Mouse (Mus musculus) brown adipose tissue, adult 24 weeks (tissue): Measurements from ENCODE around the gene Scarb2. TPM values are rescaled to one million over a fixed set of nuclear protein-coding genes. Genes with fewer than 3 reads are reported as not detected.
A peak's percentile ranks its signal among the peaks of the same experiment; 100 is the strongest.

Experiments
- H3K27ac ChIP-seq: fragments of 200-500 bp; replicated peaks from 2 replicates; pipeline ENCODE4 v1.5.1; 2012; ENCODE audit warnings: low read depth, mild to moderate bottlenecking, low read length
- H3K4me1 ChIP-seq: fragments of 200-500 bp; 2 replicates; pipeline ENCODE4 v1.6.1; 2012; ENCODE audit warnings: low read length, mixed read lengths; ENCODE audit not compliant: control insufficient read depth, insufficient read depth, insufficient read length
- H3K4me3 ChIP-seq: fragments of 200-500 bp; 2 replicates; pipeline ENCODE4 v1.5.1; 2012; ENCODE audit warnings: low read depth, mild to moderate bottlenecking, low read length, moderate library complexity; ENCODE audit not compliant: insufficient read depth
- polyA plus RNA-seq: library from polyadenylated mRNA; stranded (reverse); fragments of >200 nt; gene quantifications from 2 replicates; pipeline ENCODE4 v1.2.4, GENCODE M21; 2012; ENCODE audit not compliant: missing spikeins, insufficient read depth, insufficient read length

The Scarb2 gene
- polyA plus RNA-seq, 1 experiment, result 52.2 TPM

DNA sequence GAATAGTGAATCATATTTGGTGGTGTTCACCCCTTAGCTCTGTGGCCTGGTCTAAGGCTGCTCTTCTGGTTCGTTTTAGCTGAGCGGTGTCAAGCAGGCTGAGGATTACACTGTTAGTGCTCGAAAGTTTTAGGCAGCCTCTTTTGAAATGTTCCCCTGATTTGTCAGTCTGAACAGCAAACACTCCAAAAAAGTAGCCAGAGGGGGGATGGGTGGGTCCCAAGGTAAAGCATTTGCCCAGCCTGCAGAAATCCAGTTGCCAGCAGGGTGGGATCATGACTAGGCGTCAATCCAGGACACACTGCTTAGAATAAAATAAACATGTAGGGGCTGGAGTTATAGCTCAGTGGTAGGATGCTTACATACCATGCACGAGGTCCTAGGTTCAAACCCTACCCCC, 33.8 kb downstream of the Scarb2 start:
- H3K27ac ChIP-seq, result 0 out of 2 replicates have a peak overlapping the region, but pooled peaks have one; percentile 24
- H3K4me1 ChIP-seq, result peaks cover 13% of the 10 kb centered on the region; the same call in 1 of the 2 replicates
- no peak overlapping the region for H3K4me3 ChIP-seq

DNA sequence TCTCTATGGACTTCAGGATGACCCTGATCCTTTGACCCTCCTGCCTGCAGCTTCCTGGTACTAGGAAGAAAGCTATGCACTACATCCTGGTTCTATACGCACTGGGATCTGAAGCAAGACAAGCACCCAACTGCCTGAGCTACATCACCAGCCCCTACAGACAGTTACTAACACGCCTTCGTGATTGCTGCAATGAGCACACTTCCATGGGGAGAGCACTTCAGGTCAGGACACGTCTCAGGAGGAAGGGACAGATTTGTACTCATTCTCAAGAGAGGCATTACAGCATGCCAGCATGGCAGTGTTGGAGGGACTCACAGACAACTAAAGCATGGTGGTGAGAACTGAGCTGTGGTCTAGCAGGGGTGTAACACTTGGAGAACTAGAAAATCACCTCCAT, 35.1 kb downstream of the Scarb2 start:
- H3K4me3 ChIP-seq, result no peak overlapping the region
- H3K4me1 ChIP-seq, result peaks cover 20% of the 10 kb centered on the region
- H3K27ac ChIP-seq, result peak overlapping the region; percentile 37

GRCm38 (mm10) chr5:92469201-92470130, 37.2 kb downstream of the Scarb2 start:
- Histone ChIP-seq H3K4me3 (no peak overlapping the region), H3K4me1 (peaks cover 23% of the 10 kb centered on the region), H3K27ac (peak overlapping the region; percentile 58)

GRCm38 (mm10) chr5:92468234-92468633, 38.4 kb downstream of the Scarb2 start:
- H3K27ac ChIP-seq, result no peak overlapping the region
- H3K4me1 ChIP-seq, result peaks cover 23% of the 10 kb centered on the region
- H3K4me3 ChIP-seq, result no peak overlapping the region

GRCm38 (mm10) chr5:92467102-92467766, 39.4 kb downstream of the Scarb2 start:
- peak overlapping the region; percentile 73 for H3K27ac ChIP-seq
- H3K4me1 ChIP-seq, result peaks cover 21% of the 10 kb centered on the region
- H3K4me3 ChIP-seq, result no peak overlapping the region

DNA sequence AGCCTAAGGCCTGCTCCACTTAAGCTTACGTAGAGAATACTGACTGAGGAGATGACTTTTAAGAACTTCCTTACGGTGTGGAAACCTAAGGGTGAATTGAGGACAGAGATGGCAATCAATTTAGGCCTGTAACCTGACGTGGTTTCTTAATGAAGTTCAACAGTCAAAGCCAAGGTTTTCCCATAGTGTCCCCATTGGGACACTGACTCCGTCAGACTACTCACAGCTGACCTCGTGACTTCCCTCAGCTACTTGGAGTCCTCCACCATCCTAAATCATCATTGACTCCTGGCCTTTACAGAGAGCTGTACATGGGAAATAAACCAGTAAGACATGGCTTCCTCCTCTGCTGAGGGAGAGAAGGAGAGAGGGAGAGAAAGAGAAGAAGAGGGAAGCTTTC, 41.1 kb downstream of the Scarb2 start:
- peaks cover 18% of the 10 kb centered on the region for H3K4me1 ChIP-seq
- H3K27ac ChIP-seq, result peak overlapping the region; percentile 87
- no peak overlapping the region for H3K4me3 ChIP-seq

- H3K4me3 ChIP-seq, result no peak overlapping the region
- H3K4me1 ChIP-seq, result peaks cover 2% of the 10 kb centered on the region; the same call in 1 of the 2 replicates
- no peak overlapping the region for H3K27ac ChIP-seq
These were observed 45.3 kb downstream of the Scarb2 start for GRCm38 (mm10) chr5:92461321-92461720.

DNA sequence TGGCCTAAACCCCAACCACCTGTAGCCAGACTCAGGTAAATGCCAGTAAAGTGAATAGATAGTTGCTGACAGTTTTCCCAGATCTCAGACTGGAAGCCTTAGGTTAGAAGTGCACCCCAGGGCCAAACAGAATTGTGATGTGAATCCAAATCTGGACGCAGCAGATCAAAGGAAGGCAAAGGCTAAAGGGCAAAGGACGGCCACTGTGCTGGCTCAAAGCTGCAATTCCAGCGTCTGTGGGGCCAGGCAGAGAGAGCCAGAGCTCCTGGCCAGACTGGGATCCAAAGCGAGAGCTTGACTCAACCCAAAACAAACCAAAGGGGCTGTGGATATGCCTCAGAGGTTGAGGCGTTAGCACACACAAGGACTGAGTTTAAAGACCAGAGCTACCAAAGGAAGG, 47.9 kb downstream of the Scarb2 start:
- Histone ChIP-seq H3K27ac (no peak overlapping the region), H3K4me3 (no peak overlapping the region), H3K4me1 (no peaks in the 10 kb centered on the region)

GRCm38 (mm10) chr5:92457410-92457809, 49.2 kb downstream of the Scarb2 start:
- Histone ChIP-seq H3K4me1 (no peaks in the 10 kb centered on the region), H3K4me3 (no peak overlapping the region), H3K27ac (no peak overlapping the region)

DNA sequence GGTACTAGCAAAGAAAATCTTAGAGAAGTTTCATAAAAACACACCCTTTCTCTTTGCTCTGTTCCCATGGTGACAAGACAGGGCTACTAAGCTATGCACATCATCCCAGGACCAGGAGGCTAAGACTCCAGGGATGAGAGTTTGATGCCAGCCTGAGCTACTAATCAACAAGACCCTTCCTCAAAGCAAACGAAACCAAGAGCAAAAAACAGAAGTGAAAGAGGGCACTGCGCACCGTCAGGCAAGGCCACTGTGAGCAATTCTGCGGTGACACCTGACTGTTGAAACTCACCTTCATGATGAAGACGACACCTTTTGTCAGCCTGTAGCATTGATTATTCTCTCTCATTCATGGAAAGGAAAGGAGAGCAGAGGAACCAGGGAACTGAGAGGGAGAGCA, 53.8 kb downstream of the Scarb2 start:
- no peak overlapping the region for H3K27ac ChIP-seq
- no peaks in the 10 kb centered on the region for H3K4me1 ChIP-seq

DNA sequence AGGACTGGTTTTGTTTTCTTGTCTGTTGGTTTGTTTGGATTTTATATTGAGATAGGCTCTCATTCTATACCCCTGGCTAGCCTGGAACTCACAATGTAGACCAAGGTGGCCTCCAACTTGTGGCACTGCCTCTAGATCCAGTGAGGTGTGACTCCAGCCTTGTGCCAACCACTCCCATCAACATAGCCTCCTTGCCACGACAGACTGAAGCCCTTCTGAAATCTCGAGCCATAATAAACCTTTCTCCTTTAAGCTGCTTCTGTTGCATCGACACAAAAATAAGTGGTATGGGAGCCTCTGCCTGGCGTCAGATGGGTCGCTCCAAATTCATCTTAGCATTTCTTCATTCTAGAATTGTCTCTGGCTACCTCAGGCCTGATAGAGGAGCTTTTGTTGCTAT, 59.9 kb downstream of the Scarb2 start:
- no peaks in the 10 kb centered on the region for H3K4me1 ChIP-seq
- no peak overlapping the region for H3K4me3 ChIP-seq

More for the DNA sequence above, 53.8 kb downstream of the Scarb2 start:
- no peak overlapping the region for H3K4me3 ChIP-seq

DNA sequence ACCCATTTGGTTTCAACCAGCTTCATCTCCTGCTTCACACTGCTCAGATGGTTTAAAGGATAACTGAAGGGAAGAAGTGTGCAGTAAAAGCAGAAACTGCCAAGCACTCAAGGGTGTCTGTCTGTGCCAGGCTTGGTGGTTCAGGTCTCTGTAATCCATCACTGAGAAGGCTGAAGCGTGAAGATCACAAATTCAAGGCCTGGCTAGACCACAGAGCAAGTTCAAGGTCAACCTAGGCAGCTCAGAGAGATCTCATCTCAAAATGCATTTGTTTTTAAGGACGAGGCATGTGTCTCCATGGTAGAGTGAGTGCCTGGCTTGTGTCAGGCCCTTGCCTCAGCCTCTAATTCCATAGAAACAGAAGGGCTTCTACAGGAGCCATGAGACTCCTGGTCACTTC, 61.6 kb downstream of the Scarb2 start:
- H3K4me3 ChIP-seq, result no peak overlapping the region
- H3K27ac ChIP-seq, result no peak overlapping the region
- no peaks in the 10 kb centered on the region for H3K4me1 ChIP-seq

More for the DNA sequence above, 59.9 kb downstream of the Scarb2 start:
- no peak overlapping the region for H3K27ac ChIP-seq

- Histone ChIP-seq H3K27ac (no peak overlapping the region), H3K4me1 (no peaks in the 10 kb centered on the region), H3K4me3 (no peak overlapping the region)
These were observed 63.7 kb downstream of the Scarb2 start for GRCm38 (mm10) chr5:92442914-92443313.

DNA sequence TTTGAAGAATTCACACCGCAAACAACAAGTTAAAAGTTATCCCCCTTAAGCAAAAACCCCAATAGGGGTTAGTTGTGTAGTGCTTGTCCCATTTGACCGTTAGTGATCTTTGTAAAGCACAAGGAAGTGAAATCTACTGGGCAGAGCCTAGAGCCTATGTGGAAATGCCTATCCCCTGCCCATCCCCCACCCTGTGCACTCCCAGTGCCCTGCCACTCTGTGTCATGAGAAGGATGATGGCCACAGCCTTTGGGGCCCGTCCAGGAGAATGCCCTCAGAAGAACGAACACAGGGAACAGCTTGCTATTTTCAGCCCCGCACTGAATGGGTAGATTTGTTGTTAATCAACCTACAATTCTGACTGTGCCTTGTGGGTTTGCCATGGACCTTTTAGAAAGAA, 65.1 kb downstream of the Scarb2 start:
- H3K4me3 ChIP-seq, result no peak overlapping the region
- H3K27ac ChIP-seq, result peak overlapping the region; percentile 40; the same call in 1 of the 2 replicates
- no peaks in the 10 kb centered on the region for H3K4me1 ChIP-seq

- H3K27ac ChIP-seq, result no peak overlapping the region
- H3K4me1 ChIP-seq, result no peaks in the 10 kb centered on the region
- H3K4me3 ChIP-seq, result no peak overlapping the region
These were observed 68.1 kb downstream of the Scarb2 start for GRCm38 (mm10) chr5:92438540-92438939.
